Mouse (Mus musculus): ENCODE data around the gene Efcab12. TPM values are rescaled to one million over a fixed set of nuclear protein-coding genes. Genes with fewer than 3 reads are reported as not detected.

Efcab12 gene
- polyA plus RNA-seq, 1 experiment from 2014 or later: 0.83 TPM

DNA sequence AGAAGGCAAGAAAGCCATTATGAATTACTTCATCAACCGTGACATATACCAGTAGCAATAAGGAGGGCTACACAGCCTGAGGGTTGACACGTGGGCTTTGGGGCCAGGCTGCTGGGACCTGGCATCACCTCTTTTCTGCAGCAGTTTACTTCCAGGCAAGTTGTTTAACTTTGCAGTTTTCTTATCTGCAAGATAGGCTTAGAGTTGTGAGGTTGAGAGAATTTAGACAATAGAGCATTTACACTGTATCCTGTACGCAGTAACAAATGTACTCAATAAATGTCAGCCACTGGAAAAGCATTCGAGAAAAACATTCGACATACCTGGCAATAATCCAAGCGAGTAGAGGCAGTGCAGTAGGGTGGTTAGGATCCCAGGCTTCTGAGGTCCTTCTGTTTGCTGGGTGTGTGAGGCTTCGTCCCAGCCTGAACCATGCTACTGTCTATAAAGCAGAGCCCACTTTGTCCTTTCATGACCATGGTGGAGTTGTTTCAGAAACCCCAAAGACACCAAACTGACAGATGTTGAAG, 21.9 kb upstream of the Efcab12 start:
- 51% methylated on average over 7 of the region's 7 CpGs for WGBS
- 0 out of 2 replicates have a peak, but pooled peaks have one; percentile 38 for ATAC-seq (ENCODE audit: insufficient number of reproducible peaks, low FRiP score)
- no peak overlapping the region for H3K4me2 ChIP-seq
- H3K4me3 ChIP-seq: no peak overlapping the region
- H3K4me1 ChIP-seq (replicated peaks): peaks cover 67% of the 10 kb centered on the region
- no peak overlapping the region for H3K9ac ChIP-seq
- H3K36me3 ChIP-seq: peaks cover 6% of the 10 kb centered on the region; the same call in 1 of the 2 replicates
- no peaks in the 10 kb centered on the region for H3K9me3 ChIP-seq (replicated peaks)
- H3K27ac ChIP-seq (ENCODE audit: poor library complexity, severe bottlenecking): no peak overlapping the region; the same call in 1 of the 2 replicates
- no peaks in the 10 kb centered on the region for H3K27me3 ChIP-seq (replicated peaks)

DNA sequence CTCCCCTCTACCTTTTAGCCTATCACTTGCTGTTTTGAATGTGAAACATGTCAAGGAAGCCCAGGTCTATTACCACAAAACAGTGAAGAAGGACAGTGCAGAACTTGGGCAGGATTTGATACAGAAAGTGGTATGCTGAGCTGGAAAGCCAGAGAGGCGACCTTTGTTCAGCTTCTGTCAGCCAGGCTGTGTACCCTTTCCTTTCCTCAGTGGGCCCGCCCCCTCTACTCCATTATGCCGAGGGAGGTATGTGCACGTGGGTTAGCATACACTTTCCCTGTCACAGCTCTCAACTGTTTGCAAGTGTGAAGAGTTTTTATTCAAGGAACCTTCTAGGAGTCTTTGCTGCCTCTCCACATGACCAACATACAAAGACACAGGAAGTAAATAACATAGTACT, 21.0 kb upstream of the Efcab12 start:
- Histone ChIP-seq H3K4me1 (replicated peaks) (peaks cover 68% of the 10 kb centered on the region), H3K27ac (ENCODE audit: poor library complexity, severe bottlenecking) (no peak overlapping the region), H3K9ac (no peak overlapping the region), H3K4me3 (no peak overlapping the region), H3K9me3 (replicated peaks) (no peaks in the 10 kb centered on the region), H3K4me2 (no peak overlapping the region), H3K36me3 (peaks cover 6% of the 10 kb centered on the region; the same call in 1 of the 2 replicates), H3K27me3 (replicated peaks) (no peaks in the 10 kb centered on the region)
- 50% methylated on average over 4 of the region's 4 CpGs for WGBS
- no peak for ATAC-seq (ENCODE audit: insufficient number of reproducible peaks, low FRiP score)

DNA sequence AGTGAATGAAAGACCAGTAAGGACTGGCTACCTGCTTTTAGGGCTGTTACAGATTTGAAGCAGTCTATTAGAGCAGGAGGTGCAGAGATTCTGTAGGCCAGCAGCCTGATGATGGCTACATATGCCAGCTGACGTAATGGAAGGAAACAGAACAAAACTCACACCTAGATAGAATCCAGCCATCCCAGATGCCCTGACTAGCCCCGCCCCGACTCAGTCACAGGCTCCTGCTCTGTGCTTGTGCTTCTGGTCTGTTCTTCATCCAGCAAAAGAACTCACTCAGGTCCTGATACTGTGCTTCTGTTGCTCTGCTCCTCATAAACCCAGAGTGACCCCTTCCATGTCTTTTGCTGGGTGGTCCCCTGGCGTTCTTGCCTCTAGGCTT, 18.1 kb upstream of the Efcab12 start:
- peak overlapping the region; percentile 50 for H3K27ac ChIP-seq (ENCODE audit: poor library complexity, severe bottlenecking)
- H3K4me2 ChIP-seq: no peak overlapping the region
- 51% methylated on average over 4 of the region's 4 CpGs for WGBS
- ATAC-seq (ENCODE audit: insufficient number of reproducible peaks, low FRiP score): 0 out of 2 replicates have a peak, but pooled peaks have one; percentile 17
- 0 out of 2 replicates have a peak overlapping the region, but pooled peaks have one; percentile 1 for H3K9ac ChIP-seq
- H3K36me3 ChIP-seq: no peaks in the 10 kb centered on the region
- H3K4me3 ChIP-seq: no peak overlapping the region
- H3K9me3 ChIP-seq (replicated peaks): no peaks in the 10 kb centered on the region
- H3K4me1 ChIP-seq (replicated peaks): peaks cover 60% of the 10 kb centered on the region
- no peaks in the 10 kb centered on the region for H3K27me3 ChIP-seq (replicated peaks)

DNA sequence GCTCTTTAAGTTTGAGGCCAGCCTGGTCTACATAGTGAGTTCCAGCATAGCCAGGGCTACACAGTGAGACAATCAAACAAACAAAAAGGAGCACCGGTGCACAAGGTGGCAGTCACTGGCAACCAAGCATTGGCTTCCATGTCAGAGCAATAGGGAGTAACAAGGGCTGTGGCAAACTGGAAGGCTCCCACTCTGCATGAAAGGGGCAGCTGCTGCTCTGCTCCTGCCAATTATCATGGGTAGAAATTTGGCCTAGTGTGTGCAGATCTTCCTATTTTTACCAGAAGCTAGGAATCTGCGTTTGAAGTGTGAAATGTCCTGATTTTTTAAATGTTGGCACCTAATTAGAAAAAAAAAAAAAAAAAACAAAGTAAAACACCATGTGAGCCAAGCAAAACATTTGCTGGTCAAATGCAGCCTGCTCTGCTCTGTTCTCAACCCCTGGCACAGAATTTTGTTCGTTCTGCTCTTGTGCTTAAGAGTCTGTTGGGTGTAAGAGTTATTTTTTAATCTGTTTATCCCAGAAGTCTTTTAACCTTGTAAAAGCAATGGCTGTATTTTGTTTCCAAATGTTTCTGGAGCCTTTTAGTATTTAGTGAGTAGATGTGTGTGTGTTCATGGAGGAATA, 17.6 kb upstream of the Efcab12 start:
- no peak for ATAC-seq (ENCODE audit: insufficient number of reproducible peaks, low FRiP score)
- H3K27ac ChIP-seq (ENCODE audit: poor library complexity, severe bottlenecking): peak overlapping the region; percentile 50
- H3K4me2 ChIP-seq: no peak overlapping the region
- peaks cover 60% of the 10 kb centered on the region for H3K4me1 ChIP-seq (replicated peaks)
- no peak overlapping the region for H3K4me3 ChIP-seq
- no peaks in the 10 kb centered on the region for H3K9me3 ChIP-seq (replicated peaks)
- H3K27me3 ChIP-seq (replicated peaks): no peaks in the 10 kb centered on the region
- H3K36me3 ChIP-seq: no peaks in the 10 kb centered on the region
- 58% methylated on average over 3 of the region's 3 CpGs for WGBS
- no peak overlapping the region for H3K9ac ChIP-seq

DNA sequence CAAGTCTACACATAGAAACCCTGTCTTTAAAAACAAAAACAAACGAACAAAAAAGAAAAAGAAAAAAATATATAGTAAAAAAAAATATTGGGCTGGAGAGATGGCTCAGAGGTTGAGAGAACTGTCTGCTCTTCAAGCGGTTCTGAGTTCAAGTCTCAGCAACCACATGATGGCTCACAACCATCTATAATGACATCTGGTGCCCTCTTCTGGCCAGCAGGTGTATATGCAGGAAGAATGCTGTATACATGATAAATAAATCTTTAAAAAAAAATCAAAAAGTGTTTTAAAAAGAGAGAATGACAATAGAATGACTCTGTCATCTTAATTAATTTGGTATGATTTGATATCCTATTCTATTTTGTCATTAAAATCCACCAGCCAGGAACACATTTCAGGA, 16.2 kb upstream of the Efcab12 start:
- H3K4me3 ChIP-seq: no peak overlapping the region
- WGBS: 59% methylated on average over 2 of the region's 2 CpGs

DNA sequence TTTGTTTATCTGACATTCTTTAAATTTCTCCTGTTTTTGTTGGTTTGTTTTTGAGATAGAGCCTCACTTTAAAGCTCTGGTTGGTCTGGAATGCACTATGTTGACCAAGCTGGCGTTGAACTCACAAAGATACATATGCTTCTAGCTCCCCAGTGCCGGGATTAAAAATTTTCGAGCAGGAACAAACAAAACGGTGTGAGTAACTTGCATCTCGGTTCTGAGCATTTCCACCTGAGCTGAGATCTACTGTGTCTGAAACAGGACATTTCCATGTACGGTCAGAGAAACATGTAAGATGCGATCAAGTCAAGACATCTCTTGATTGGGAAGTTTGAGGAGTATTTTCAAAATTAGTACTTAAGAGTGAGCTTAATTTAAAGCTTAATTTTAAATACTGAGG, 15.8 kb upstream of the Efcab12 start:
- H3K9me3 ChIP-seq (replicated peaks): no peaks in the 10 kb centered on the region
- ATAC-seq (ENCODE audit: insufficient number of reproducible peaks, low FRiP score): no peak
- H3K36me3 ChIP-seq: peaks cover 1% of the 10 kb centered on the region
- 50% methylated on average over 7 of the region's 7 CpGs for WGBS
- peak overlapping the region; percentile 60 for H3K4me3 ChIP-seq
- no peaks in the 10 kb centered on the region for H3K27me3 ChIP-seq (replicated peaks)
- peak overlapping the region; percentile 75 for H3K9ac ChIP-seq
- H3K27ac ChIP-seq (ENCODE audit: poor library complexity, severe bottlenecking): peak overlapping the region; percentile 90
- H3K4me2 ChIP-seq: peak overlapping the region; percentile 67
- H3K4me1 ChIP-seq (replicated peaks): peaks cover 45% of the 10 kb centered on the region

More for the DNA sequence above, 16.2 kb upstream of the Efcab12 start:
- no peak for ATAC-seq (ENCODE audit: insufficient number of reproducible peaks, low FRiP score)
- H3K36me3 ChIP-seq: no peaks in the 10 kb centered on the region; the same call in 1 of the 2 replicates
- no peak overlapping the region for H3K9ac ChIP-seq
- peaks cover 50% of the 10 kb centered on the region for H3K4me1 ChIP-seq (replicated peaks)
- no peak overlapping the region for H3K27ac ChIP-seq (ENCODE audit: poor library complexity, severe bottlenecking)
- H3K9me3 ChIP-seq (replicated peaks): no peaks in the 10 kb centered on the region
- no peak overlapping the region for H3K4me2 ChIP-seq
- no peaks in the 10 kb centered on the region for H3K27me3 ChIP-seq (replicated peaks)

DNA sequence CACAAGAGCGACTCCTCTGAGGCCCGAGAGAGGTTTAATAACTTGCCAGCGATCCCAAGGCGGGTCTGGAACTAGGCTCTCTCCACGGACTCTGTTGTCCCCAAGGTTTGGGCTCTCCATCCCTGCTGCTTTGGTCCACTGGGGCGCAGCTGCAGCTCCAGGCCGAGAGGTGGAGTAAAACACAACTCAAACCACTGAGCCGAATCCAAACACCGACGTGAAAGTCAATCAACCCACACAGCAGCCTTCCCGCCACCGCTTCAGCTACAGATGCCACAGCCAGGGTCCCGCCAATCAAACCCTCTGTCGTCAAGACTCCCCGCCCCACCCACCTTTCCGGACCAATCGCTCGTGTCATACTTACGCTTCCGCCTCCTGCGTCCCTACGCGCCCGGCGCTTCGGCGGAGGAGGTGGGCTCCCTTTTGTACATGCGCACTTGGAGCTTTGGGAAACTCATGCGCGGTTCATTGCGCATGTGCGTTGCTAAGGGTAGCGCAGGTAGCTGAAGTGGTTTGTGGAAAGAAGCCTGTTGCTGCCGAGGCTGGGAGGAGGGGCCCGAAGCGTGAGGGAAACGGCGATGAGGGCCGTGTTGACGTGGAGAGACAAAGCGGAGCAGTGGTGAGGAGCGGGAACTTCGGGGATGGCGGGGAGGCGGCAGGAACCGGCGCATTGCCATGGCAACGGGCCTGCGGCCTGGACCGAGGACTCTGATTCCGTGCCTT, 15.0 kb upstream of the Efcab12 start, which contains the start of the genes Mbd4 and Ift122:
Gene Mbd4, minus strand, starts transcription at position 281 of the 723 bp plus-strand sequence.
Gene Ift122, plus strand, starts transcription at position 380 of the 723 bp plus-strand sequence.
- under 1% methylated on average over 51 of the region's 51 CpGs for WGBS
- Histone ChIP-seq H3K27me3 (replicated peaks) (no peaks in the 10 kb centered on the region), H3K4me3 (peak within 1 kb of the TSS; percentile 61), H3K36me3 (peaks cover 8% of the 10 kb centered on the region), H3K4me1 (replicated peaks) (peaks cover 48% of the 10 kb centered on the region), H3K9ac (peak within 1 kb of the TSS; percentile 77), H3K27ac (ENCODE audit: poor library complexity, severe bottlenecking) (peak within 1 kb of the TSS; percentile 90), H3K4me2 (peak within 1 kb of the TSS; percentile 93), H3K9me3 (replicated peaks) (no peaks in the 10 kb centered on the region)
- peak; percentile 96 for ATAC-seq (ENCODE audit: insufficient number of reproducible peaks, low FRiP score)

DNA sequence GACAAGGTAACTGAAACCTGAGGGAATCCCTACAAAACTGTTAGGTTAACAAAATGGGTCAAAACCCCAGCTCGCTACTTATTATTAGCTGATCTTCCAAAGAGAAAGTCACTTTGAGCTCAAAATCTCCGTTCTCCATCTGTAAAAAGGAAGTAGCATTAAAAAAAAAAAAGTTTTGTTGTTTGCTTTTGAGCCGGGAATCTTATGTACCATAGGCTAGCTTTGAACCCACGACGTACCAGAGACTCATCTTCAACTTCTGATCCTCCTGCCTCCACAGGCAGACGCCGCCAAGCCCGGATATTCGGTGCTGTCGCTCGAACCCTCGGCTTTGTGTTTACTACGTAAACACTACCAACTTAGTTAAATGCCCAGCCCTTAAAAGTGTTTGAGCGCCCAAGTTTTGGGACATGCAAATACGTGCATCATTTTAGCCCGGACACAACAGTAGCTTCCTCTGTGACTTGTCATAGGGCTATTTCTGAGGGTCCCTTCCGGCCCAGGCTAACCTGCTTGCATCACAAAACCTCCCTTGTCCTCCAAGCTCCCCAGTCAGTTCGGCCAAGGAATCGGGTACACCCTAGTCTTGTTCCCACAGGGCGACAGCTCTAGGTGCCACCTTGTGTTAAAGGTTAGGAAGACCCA, 14.4 kb upstream of the Efcab12 start:
- H3K4me1 ChIP-seq (replicated peaks): peaks cover 49% of the 10 kb centered on the region
- WGBS: 6% methylated on average over 20 of the region's 20 CpGs
- ATAC-seq (ENCODE audit: insufficient number of reproducible peaks, low FRiP score): no peak

DNA sequence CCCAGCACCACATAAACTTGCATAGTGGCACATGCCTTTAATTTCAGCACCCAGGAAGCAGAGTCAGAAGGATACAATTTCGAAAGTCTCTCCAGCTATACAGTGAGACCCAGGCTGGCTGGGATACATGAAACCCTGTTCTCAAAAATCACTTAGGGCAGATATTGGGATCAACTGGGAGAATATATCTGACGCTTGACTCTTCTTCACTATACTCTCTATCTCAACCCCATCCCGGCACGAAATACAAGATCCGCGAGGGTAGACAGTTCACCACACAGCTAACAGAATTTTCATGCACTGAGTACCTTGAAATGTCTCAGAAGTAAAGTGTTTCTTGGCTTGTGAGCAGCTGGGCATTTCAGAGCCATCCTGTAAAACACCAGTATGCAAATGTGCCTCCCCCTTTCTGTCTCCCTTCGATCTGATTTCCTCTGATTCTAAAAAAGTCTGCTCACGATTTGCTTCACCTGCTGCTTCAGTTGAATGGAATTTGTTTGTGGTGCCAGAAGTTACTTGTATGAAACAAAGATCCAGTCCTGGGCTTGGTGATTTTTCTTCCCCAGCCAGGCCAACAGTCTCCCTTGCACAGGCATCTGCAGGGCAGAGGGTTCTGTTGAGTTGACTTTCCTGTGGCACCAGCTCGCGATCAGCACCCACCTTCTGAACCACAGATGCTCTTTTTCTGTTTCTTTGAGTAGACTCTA, 10.5 kb upstream of the Efcab12 start:
- Histone ChIP-seq H3K4me1 (replicated peaks) (peaks cover 21% of the 10 kb centered on the region), H3K9me3 (replicated peaks) (no peaks in the 10 kb centered on the region), H3K36me3 (peaks cover 25% of the 10 kb centered on the region), H3K27ac (ENCODE audit: poor library complexity, severe bottlenecking) (no peak overlapping the region), H3K4me2 (no peak overlapping the region), H3K4me3 (no peak overlapping the region), H3K9ac (no peak overlapping the region), H3K27me3 (replicated peaks) (no peaks in the 10 kb centered on the region)
- ATAC-seq (ENCODE audit: insufficient number of reproducible peaks, low FRiP score): no peak
- WGBS: 90% methylated on average over 10 of the region's 10 CpGs

More for the DNA sequence above, 14.4 kb upstream of the Efcab12 start:
- Histone ChIP-seq H3K4me3 (peak overlapping the region; percentile 61), H3K9me3 (replicated peaks) (no peaks in the 10 kb centered on the region), H3K9ac (peak overlapping the region; percentile 77), H3K4me2 (peak overlapping the region; percentile 93), H3K27me3 (replicated peaks) (no peaks in the 10 kb centered on the region), H3K27ac (ENCODE audit: poor library complexity, severe bottlenecking) (peak overlapping the region; percentile 90), H3K36me3 (peaks cover 9% of the 10 kb centered on the region)

DNA sequence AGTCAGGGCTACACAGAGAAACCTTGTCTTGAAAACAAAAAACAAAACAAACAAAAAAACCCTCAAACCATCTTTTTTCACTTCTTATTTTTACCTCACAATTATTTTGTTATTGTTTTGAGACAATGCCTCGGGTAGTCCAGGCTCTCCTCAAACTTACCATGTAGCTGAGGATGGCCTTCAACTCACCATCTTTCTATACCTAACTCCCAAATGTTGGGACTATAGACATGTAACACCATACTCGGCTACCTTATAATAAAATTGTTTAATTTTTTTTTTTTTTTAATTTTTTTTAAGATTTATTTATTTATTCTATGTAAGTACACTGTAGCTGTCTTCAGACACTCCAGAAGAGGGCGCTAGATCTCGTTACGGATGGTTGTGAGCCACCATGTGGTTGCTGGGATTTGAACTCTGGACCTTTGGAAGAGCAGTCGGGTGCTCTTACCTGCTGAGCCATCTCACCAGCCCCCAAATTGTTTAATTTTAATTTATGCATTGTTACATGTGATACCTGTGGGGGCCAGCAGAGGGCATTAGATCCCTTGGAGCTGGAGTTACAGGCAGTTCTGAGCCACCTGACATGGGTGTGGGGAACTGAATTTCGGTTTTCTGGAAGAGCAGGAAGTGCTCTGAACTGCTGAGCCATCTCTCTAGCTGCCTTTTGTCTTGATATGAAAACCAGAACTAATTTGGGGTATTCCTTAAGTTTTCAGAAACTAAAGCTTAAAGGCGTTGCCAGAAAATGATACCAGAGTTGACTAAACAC, 8.6 kb upstream of the Efcab12 start:
- no peak overlapping the region for H3K4me3 ChIP-seq
- no peak overlapping the region for H3K4me2 ChIP-seq
- H3K9ac ChIP-seq: no peak overlapping the region
- peaks cover 11% of the 10 kb centered on the region for H3K4me1 ChIP-seq (replicated peaks)
- ATAC-seq (ENCODE audit: insufficient number of reproducible peaks, low FRiP score): no peak
- 36% methylated on average over 8 of the region's 8 CpGs for WGBS
- no peaks in the 10 kb centered on the region for H3K9me3 ChIP-seq (replicated peaks)
- H3K27me3 ChIP-seq (replicated peaks): no peaks in the 10 kb centered on the region
- H3K36me3 ChIP-seq: peaks cover 39% of the 10 kb centered on the region
- no peak overlapping the region for H3K27ac ChIP-seq (ENCODE audit: poor library complexity, severe bottlenecking)

Data from heart, embryonic 12.5 days (tissue).